ENCODE assay signal across 13 mouse cellular contexts in genomic region chr13:9878596-9879010, GRCm38 (mm10).
"Had no signal": no experiment of that assay in that cellular context is flagged by ENCODE, and none has a peak within 500 bp of the region (broad histone marks: within the 10 kb centered on the region; RNA-seq: fewer than 3 reads in every experiment).

No protein-coding gene starts in this region.

- ATAC-seq: intestine, embryonic 15.5 days had no signal

- H3K4me1 ChIP-seq: intestine, embryonic 15.5 days; limb, embryonic 13.5 days; liver, embryonic 13.5 days had no signal

- DNase-seq: kidney, adult 18-20 months; kidney, postnatal 10 days; kidney, postnatal 4 days; left cerebral cortex, postnatal 4 days; liver, embryonic 13.5 days; lung, postnatal 14 days; midbrain, embryonic 14.5 days; thymus, adult 2 months; thymus, postnatal 25 days had no signal

- H3K4me3 ChIP-seq: intestine, embryonic 15.5 days; layer of hippocampus, adult 2 months; limb, embryonic 13.5 days; liver, embryonic 13.5 days; midbrain, embryonic 10.5 days had no signal
